16 mouse cellular contexts compared by ENCODE assay signal in genomic region chr5:74545606-74546005, GRCm38 (mm10). TPM values are rescaled to one million over a fixed set of nuclear protein-coding genes. Genes with fewer than 3 reads are reported as not detected.
DNase-seq lines count a peak whose midpoint lies in the region.
"Had no signal": no experiment of that assay in that cellular context is flagged by ENCODE, and none has a peak within 500 bp of the region (broad histone marks: within the 10 kb centered on the region; RNA-seq: fewer than 3 reads in every experiment).

No protein-coding gene starts in this region.

- DNase-seq in adrenal gland, adult 2 months = peak; percentile 41
- no peak for DNase-seq in adrenal gland, postnatal 10 days
- DNase-seq in adrenal gland, adult 8-10 months = peak; percentile 30
- DNase-seq in adrenal gland, adult 18-20 months (ENCODE audit: low spot score in 2 of 2) = no peak
- peak; percentile 11 for DNase-seq in adrenal gland, postnatal 14 days
- no peak for DNase-seq in adrenal gland, postnatal 25 days
- DNase-seq: B cell, adult 2 months; cerebellum, adult 11 months; cerebellum, adult 11-12 months; cerebellum, adult 18-20 months; cerebellum, adult 2 months; cerebellum, adult 8-10 months; cerebellum, adult 9-10 months; cerebellum, adult 9-11 months; cerebellum, postnatal 10 days; cerebellum, postnatal 14 days had no signal

RNA-seq across cellular contexts. Expression of gene Fip1l1, which starts 10.4 kb away (rescaled TPM):
- total RNA-seq in adrenal gland, adult 2 months (2021) = 10 to 100 TPM; 49.7 to 76.7 TPM
- 11.4 and 22.0 TPM in 2 replicates for polyA plus RNA-seq in adrenal gland, adult 2 months (2012; rRNA removed)
- 10 to 100 TPM; 51.4 to 56.7 TPM for total RNA-seq in adrenal gland, postnatal 10 days (2021)
- 10 to 100 TPM; 66.0 to 72.6 (median 68.5) TPM for total RNA-seq in adrenal gland, adult 8-10 months (2022)
- total RNA-seq in adrenal gland, adult 18-20 months (2021) = 10 to 100 TPM; 54.0 to 64.5 TPM
- 56.7 and 65.8 TPM in 2 replicates for total RNA-seq in adrenal gland, postnatal 14 days (2021)
- total RNA-seq in adrenal gland, postnatal 25 days (2021) = 68.7 and 70.2 TPM in 2 replicates

RNA-seq across cellular contexts. Expression of gene Scfd2, which starts 14.0 kb away (rescaled TPM):
- 10 to 100 TPM; 21.6 to 28.6 TPM for total RNA-seq in adrenal gland, adult 2 months (2021)
- 16.3 and 18.1 TPM in 2 replicates for polyA plus RNA-seq in adrenal gland, adult 2 months (2012; rRNA removed)
- 10 to 100 TPM; 16.5 to 19.9 TPM for total RNA-seq in adrenal gland, postnatal 10 days (2021)
- total RNA-seq in adrenal gland, adult 8-10 months (2022) = 10 to 100 TPM; 21.6 to 32.9 (median 26.8) TPM
- total RNA-seq in adrenal gland, adult 18-20 months (2021) = 10 to 100 TPM; 15.9 to 23.1 TPM
- 20.2 and 22.6 TPM in 2 replicates for total RNA-seq in adrenal gland, postnatal 14 days (2021)
- 17.9 and 23.3 TPM in 2 replicates for total RNA-seq in adrenal gland, postnatal 25 days (2021)

Comparison
In these comparisons a context has a peak if more than half of its experiments do, and no peak if none do; other contexts are left out.
1. DNase-seq: peak in adrenal gland, adult 2 months (single experiment), adrenal gland, adult 8-10 months (single experiment) and adrenal gland, postnatal 14 days (single experiment); none in adrenal gland, postnatal 10 days (single experiment), adrenal gland, adult 18-20 months (0 of 2) and adrenal gland, postnatal 25 days (single experiment).